Mouse (Mus musculus) ES-E14 (cell line): ENCODE results near the gene Prickle1. TPM values are rescaled to one million over a fixed set of nuclear protein-coding genes. Genes with fewer than 3 reads are reported as not detected.

Experiments used
- DNase-seq: peaks from one replicate; pipeline ENCODE4 v3.0.0-alpha.2; 2013; ENCODE audit warnings: low read depth, low spot score
- H3K27ac ChIP-seq: 2 replicates; pipeline ENCODE4 v1.5.1; 2012; ENCODE audit warnings: low read depth, mild to moderate bottlenecking, low read length, moderate library complexity, mixed read lengths; ENCODE audit not compliant: poor library complexity, insufficient read depth, severe bottlenecking
- H3K36me3 ChIP-seq: 2 replicates; pipeline ENCODE4 v1.6.1; 2012; ENCODE audit warnings: mild to moderate bottlenecking, low read length, moderate library complexity, mixed read lengths; ENCODE audit not compliant: control insufficient read depth, poor library complexity, insufficient read depth, severe bottlenecking
- H3K4me1 ChIP-seq, 2 experiments: fragments of 150-350 bp in 1 of 2; sonication (generic) in 1 of 2; 2 replicates each; pipeline ENCODE4 v1.6.1; 2012; ENCODE audit warnings: low read length in 2 of 2, mild to moderate bottlenecking in 1 of 2, mixed read lengths in 1 of 2; ENCODE audit not compliant: control insufficient read depth in 2 of 2, insufficient read depth in 2 of 2, poor library complexity in 1 of 2
- H3K4me3 ChIP-seq, 2 experiments: fragments of 150-350 bp in 1 of 2; sonication (generic) in 1 of 2; 2 replicates each; pipeline ENCODE4 v1.5.1; 2012; ENCODE audit warnings: low read length in 2 of 2, low read depth in 1 of 2, mild to moderate bottlenecking in 1 of 2, mixed read lengths in 1 of 2; ENCODE audit not compliant: insufficient read depth in 1 of 2, poor library complexity in 1 of 2, severe bottlenecking in 1 of 2
- H3K9ac ChIP-seq: 2 replicates; pipeline ENCODE4 v1.6.1; 2012; ENCODE audit warnings: low read depth, mild to moderate bottlenecking, low read length, mixed read lengths; ENCODE audit not compliant: poor library complexity, insufficient read depth, severe bottlenecking
- H3K9me3 ChIP-seq: fragments of 150-350 bp; sonication (generic); 2 replicates; pipeline ENCODE4 v1.6.1; 2012; ENCODE audit warnings: low read depth, mild to moderate bottlenecking, low read length; ENCODE audit not compliant: control insufficient read depth, insufficient read depth
- CHD2 ChIP-seq: IDR thresholded peaks from 2 replicates; pipeline ENCODE4 v1.6.1; 2014; ENCODE audit warnings: mild to moderate bottlenecking, low read depth, low read length, inconsistent platforms
- HCFC1 ChIP-seq: IDR thresholded peaks from 2 replicates; pipeline ENCODE4 v1.6.1; 2012; ENCODE audit warnings: low read length, inconsistent platforms, borderline replicate concordance; ENCODE audit not compliant: insufficient read depth
- MAFK ChIP-seq: IDR thresholded peaks from 2 replicates; pipeline ENCODE4 v1.6.1; 2014; ENCODE audit warnings: mild to moderate bottlenecking, low read depth, low read length, inconsistent platforms; ENCODE audit not compliant: insufficient read depth
- ZC3H11A ChIP-seq: IDR thresholded peaks from 2 replicates; pipeline ENCODE4 v1.6.1; 2012; ENCODE audit warnings: low read depth, mild to moderate bottlenecking, inconsistent platforms, low read length, borderline replicate concordance
- ZNF384 ChIP-seq: IDR thresholded peaks from 2 replicates; pipeline ENCODE4 v1.6.1; 2012; ENCODE audit warnings: low read depth, low read length, inconsistent platforms
- in situ Hi-C, 2 experiments: fragments of 600-800 bp; cut with MboI; formaldehyde crosslinking; loops; one replicate each; pipeline ENCODE4 v1.15.1; 2025; ENCODE audit warnings: low sequenced_read_pairs in 2 of 2, inconsistent platforms in 1 of 2; ENCODE audit not compliant: unreplicated experiment in 2 of 2
- total RNA-seq: library from RNA; depleted of rRNA; stranded (reverse); fragments of 300-350 nt; gene quantifications from 2 replicates; pipeline ENCODE4 v1.2.3, GENCODE M21; 2012

The Prickle1 gene
- total RNA-seq, 1 experiment: 7.7 TPM

GRCm38 (mm10) chr15:93567546-93568307, 28.0 kb downstream of the Prickle1 start:
- H3K27ac ChIP-seq: no peak overlapping the region
- no peak overlapping the region for H3K4me3 ChIP-seq
- H3K9ac ChIP-seq: no peak overlapping the region
- H3K9me3 ChIP-seq: no peaks in the 10 kb centered on the region
- H3K36me3 ChIP-seq: no peaks in the 10 kb centered on the region
- in situ Hi-C loops: no loop called here
- TF ChIP-seq ZC3H11A (no peak), MAFK (no peak), ZNF384 (no peak), HCFC1 (no peak), CHD2 (no peak)
- no peak for DNase-seq
- no peaks in the 10 kb centered on the region for H3K4me1 ChIP-seq

- Histone ChIP-seq H3K36me3 (no peaks in the 10 kb centered on the region), H3K27ac (no peak overlapping the region), H3K4me3 (no peak overlapping the region), H3K4me1 (no peaks in the 10 kb centered on the region), H3K9me3 (no peaks in the 10 kb centered on the region), H3K9ac (no peak overlapping the region)
- no peak for DNase-seq
- TF ChIP-seq MAFK: no peak
- TF ChIP-seq ZC3H11A: no peak
- no peak for TF ChIP-seq CHD2
- TF ChIP-seq ZNF384: no peak
- in situ Hi-C loops: no loop called here
Measured at GRCm38 (mm10) chr15:93563491-93563890, 32.2 kb downstream of the Prickle1 start.

GRCm38 (mm10) chr15:93561540-93561939, 34.2 kb downstream of the Prickle1 start:
- no peaks in the 10 kb centered on the region for H3K9me3 ChIP-seq
- no peaks in the 10 kb centered on the region for H3K36me3 ChIP-seq
- H3K4me3 ChIP-seq: no peak overlapping the region
- in situ Hi-C loops: no loop called here
- no peak overlapping the region for H3K27ac ChIP-seq
- no peak overlapping the region for H3K9ac ChIP-seq
- no peak for TF ChIP-seq HCFC1
- TF ChIP-seq CHD2: no peak
- no peak for TF ChIP-seq ZC3H11A
- no peak for TF ChIP-seq ZNF384
- no peak for TF ChIP-seq MAFK
- DNase-seq: no peak
- no peaks in the 10 kb centered on the region for H3K4me1 ChIP-seq

- Histone ChIP-seq H3K9me3 (no peaks in the 10 kb centered on the region), H3K4me1 (no peaks in the 10 kb centered on the region), H3K27ac (no peak overlapping the region; the same call in 1 of the 2 replicates), H3K4me3 (no peak overlapping the region), H3K9ac (no peak overlapping the region), H3K36me3 (no peaks in the 10 kb centered on the region)
- in situ Hi-C loops: no loop called here
- TF ChIP-seq MAFK (no peak), HCFC1 (no peak), ZC3H11A (no peak), ZNF384 (no peak), CHD2 (no peak)
- DNase-seq: no peak
Measured at GRCm38 (mm10) chr15:93558421-93558820, 37.3 kb downstream of the Prickle1 start.

- H3K9me3 ChIP-seq: no peaks in the 10 kb centered on the region
- no peaks in the 10 kb centered on the region for H3K4me1 ChIP-seq
- no peak overlapping the region for H3K27ac ChIP-seq
- no peak for DNase-seq
- in situ Hi-C loops: no loop called here
- H3K36me3 ChIP-seq: no peaks in the 10 kb centered on the region
- TF ChIP-seq CHD2: no peak
- TF ChIP-seq ZC3H11A: no peak
- TF ChIP-seq HCFC1: no peak
- TF ChIP-seq MAFK: no peak
- TF ChIP-seq ZNF384: no peak
- H3K9ac ChIP-seq: no peak overlapping the region
- no peak overlapping the region for H3K4me3 ChIP-seq
Measured at GRCm38 (mm10) chr15:93555719-93556118, 40.0 kb downstream of the Prickle1 start.
